Mouse (Mus musculus) WW6 (cell line): ENCODE results near the gene Gm17581.

Experiments used
- DNase-seq: peaks from one replicate; pipeline ENCODE4 v3.0.0-alpha.2; 2013; ENCODE audit warnings: low read depth, low spot score

Gene Gm17581

DNA sequence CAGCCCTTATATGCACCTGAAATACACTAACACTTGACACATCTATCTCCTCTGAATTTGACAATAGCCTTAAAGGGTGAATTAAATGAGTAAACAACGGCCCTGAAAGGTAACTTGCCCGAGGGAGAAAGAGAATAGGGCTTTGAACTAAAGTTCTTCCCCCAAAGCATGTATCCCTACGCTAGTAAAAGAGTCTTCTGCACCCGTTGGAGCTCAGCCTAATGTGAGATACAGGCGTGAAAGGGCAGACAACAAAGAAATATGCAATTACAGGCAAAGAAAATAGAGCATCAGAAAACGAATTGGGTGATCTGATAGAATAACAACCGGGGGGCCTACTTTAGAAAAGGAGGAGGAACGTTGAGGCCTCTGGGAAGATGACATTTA lies 44.3 kb downstream of the Gm17581 start:
- DNase-seq, result no peak

DNA sequence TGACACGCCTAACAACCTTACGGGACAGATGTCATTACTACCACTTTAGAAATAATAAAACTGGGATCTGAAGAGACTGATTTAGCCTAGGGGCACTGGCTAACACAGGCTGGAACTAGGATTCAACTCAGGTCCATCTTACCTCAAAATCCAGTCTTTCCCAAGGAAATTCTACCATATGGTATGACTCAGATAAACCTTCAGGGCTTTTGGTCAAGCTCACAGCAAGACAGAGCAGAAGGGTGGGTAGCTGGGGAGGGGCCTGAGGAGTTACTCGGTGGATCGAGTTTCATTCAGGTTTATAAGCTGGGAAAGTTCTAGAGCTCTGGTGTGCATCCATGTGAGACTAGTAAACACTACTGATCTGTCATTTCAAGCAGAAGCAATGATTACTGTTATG lies 46.5 kb downstream of the Gm17581 start:
- no peak for DNase-seq

DNA sequence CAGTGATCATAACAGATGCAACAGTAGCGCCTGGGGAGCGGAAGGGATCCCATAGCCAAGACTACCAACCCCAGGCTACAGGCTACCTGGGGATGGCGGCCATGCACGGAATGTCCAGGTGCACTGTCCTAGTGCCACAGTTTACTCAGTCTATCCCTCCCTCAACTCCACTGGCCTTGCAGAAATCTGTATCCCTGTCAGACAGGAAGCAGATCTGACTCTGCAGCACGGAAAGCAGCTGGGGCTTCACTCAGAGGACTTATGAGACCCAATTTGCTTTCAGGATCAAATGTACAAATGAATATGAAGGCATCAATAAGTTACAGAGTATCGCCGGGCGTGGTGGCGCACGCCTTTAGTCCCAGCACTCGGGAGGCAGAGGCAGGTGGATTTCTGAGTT lies 47.9 kb downstream of the Gm17581 start:
- DNase-seq, result no peak

DNA sequence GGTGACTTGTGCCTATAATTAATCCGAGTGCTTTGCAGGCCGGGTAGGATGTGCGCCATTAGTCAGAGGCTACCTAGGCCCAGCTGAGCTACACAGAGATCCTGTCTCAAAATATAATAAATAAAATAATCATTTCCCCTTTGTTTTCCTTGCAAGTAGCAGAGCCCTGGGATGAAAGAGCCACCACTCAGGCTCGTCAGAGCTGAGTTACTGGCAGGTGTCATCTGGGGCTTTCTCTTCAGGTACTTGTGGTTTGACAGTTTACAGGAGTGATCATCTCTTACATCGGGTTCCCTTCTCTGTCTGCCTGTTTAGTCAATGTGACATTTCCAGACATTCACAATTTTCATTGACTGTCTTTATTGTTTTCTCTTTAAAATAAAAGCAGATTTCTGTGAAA lies 49.1 kb downstream of the Gm17581 start:
- no peak for DNase-seq
